Mouse (Mus musculus) liver, postnatal 0 days (tissue): ENCODE data around the gene Tnnt2.

Experiments used
- CTCF ChIP-seq: sonication (generic); IDR thresholded peaks from 2 replicates; pipeline ENCODE4 v1.5.1; 2016; ENCODE audit warnings: antibody characterized with exemption, low read depth
- EP300 ChIP-seq: IDR thresholded peaks from 2 replicates; pipeline ENCODE4 v1.6.1; 2016; ENCODE audit warnings: antibody characterized with exemption, low read depth, mild to moderate bottlenecking

DNA sequence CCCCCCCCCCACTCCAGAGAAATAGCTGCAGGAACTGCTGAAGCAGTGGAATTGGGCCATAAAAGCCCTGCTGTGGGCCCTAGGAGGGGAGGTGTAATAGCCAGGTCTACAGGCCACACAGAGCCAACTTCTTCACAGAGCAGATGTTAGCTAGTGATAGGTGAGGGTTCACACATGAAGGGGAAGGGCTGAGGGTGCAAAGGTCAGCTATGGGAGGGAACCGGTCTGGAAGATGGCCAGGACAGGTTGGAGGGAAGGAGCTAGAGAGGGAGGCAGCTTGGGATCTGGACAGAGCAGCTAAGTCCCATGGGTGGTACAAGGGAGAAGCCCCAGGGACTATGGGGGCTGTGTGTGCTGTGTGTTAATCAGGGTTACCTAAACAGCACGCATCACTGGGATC, 26.0 kb upstream of the Tnnt2 start:
- no peak for TF ChIP-seq CTCF
- no peak for TF ChIP-seq EP300
